Mouse (Mus musculus): Measurements from ENCODE around the gene Nip7. TPM values are rescaled to one million over a fixed set of nuclear protein-coding genes. Genes with fewer than 3 reads are reported as not detected.
A peak's percentile ranks its signal among the peaks of the same experiment; 100 is the strongest.
"Not testable (repeated sequence)": the region's sequence is repeated elsewhere in the genome, so short reads cannot be mapped to it uniquely, and the experiment has no call there.

Nip7 gene
- polyA plus RNA-seq, 1 experiment from 2014 or later: 98.6 TPM

DNA sequence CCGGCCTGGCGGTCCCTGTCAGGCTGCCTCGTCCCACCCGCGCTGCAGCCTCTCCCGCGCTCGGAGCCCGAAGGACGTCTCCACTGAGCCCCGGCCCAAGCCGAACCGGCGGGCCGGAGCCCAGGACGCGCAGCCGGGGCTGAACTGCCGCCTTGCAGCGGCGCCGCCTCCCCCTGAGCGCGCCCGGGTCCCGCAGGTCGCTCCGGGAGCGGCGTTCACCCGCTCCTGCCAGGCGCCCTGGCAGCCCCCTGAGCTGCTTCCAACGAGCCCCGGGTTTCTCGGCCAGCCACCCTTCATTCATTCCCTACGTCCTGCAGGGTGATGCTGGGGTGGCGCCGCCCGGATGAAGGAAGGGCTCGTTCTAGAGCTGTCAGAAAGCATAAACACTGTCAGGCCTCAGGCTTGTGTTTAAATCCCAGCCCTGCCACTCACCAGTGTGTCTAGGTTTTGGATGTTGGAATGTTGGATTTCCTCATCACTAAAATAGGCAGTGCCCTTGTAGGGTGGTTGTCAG is 25.0 kb upstream of the Nip7 start:
- H3K4me3 ChIP-seq (ENCODE audit: low read depth, low read length): peak overlapping the region; percentile 97
- DNase-seq (ENCODE audit: low spot score) (no peak), ATAC-seq (ENCODE audit: low FRiP score) (no peak)
- no peaks in the 10 kb centered on the region for H3K36me3 ChIP-seq (ENCODE audit: control insufficient read depth, insufficient read depth, low read length)
- WGBS: under 1% methylated on average over 36 of the region's 40 CpGs
- 0 out of 2 replicates have a peak, but pooled peaks cover 4% of the 10 kb centered on the region for H3K4me1 ChIP-seq (replicated peaks; ENCODE audit: control insufficient read depth, insufficient read depth, low read length)
- H3K9ac ChIP-seq (ENCODE audit: low read depth, low read length): peak overlapping the region; percentile 93
- peak overlapping the region; percentile 74 for H3K27ac ChIP-seq (ENCODE audit: low read depth, low read length)
- no peaks in the 10 kb centered on the region for H3K9me3 ChIP-seq (ENCODE audit: control insufficient read depth, low read length)
- peak overlapping the region; percentile 83 for H3K4me2 ChIP-seq (replicated peaks; ENCODE audit: low read depth, low read length)
- H3K27me3 ChIP-seq (ENCODE audit: control insufficient read depth, insufficient read depth, low read length): no peaks in the 10 kb centered on the region

- not testable (repeated sequence) for H3K36me3 ChIP-seq (ENCODE audit: control insufficient read depth, insufficient read depth, low read length); ATAC-seq (ENCODE audit: low FRiP score); H3K9ac ChIP-seq (ENCODE audit: low read depth, low read length); H3K4me1 ChIP-seq (replicated peaks; ENCODE audit: control insufficient read depth, insufficient read depth, low read length); H3K4me2 ChIP-seq (replicated peaks; ENCODE audit: low read depth, low read length); DNase-seq (ENCODE audit: low spot score); H3K9me3 ChIP-seq (ENCODE audit: control insufficient read depth, low read length); H3K27ac ChIP-seq (ENCODE audit: low read depth, low read length); H3K27me3 ChIP-seq (ENCODE audit: control insufficient read depth, insufficient read depth, low read length); H3K4me3 ChIP-seq (ENCODE audit: low read depth, low read length)
- WGBS: 98% methylated on average over 2 of the region's 2 CpGs
Measured at GRCm38 (mm10) chr8:107033609-107034008, 23.1 kb upstream of the Nip7 start.

DNA sequence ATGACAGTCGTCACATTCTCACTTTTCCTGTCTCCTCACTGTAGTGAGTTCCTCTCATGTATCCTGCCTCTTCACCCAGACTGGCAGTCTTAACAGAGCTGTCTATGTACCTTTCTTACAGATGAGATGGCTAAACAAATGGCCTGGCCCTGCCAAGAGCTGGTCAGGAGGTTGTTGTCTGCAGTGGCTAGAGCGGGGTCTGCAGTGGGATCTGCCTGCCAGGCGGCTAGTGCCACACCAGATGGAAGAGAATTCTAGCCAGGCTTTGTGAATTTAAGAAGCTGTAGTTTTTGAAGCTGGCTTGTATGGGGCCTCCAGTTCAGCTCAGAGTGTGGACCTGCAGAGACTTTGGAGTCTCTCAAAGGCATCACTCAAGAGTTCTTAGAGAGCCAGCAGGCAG is 21.0 kb upstream of the Nip7 start:
- Histone ChIP-seq H3K4me2 (replicated peaks; ENCODE audit: low read depth, low read length) (no peak overlapping the region; the same call in 1 of the 2 replicates), H3K36me3 (ENCODE audit: control insufficient read depth, insufficient read depth, low read length) (peaks cover 7% of the 10 kb centered on the region; the same call in 1 of the 2 replicates), H3K4me1 (replicated peaks; ENCODE audit: control insufficient read depth, insufficient read depth, low read length) (0 out of 2 replicates have a peak, but pooled peaks cover 4% of the 10 kb centered on the region), H3K9me3 (ENCODE audit: control insufficient read depth, low read length) (no peaks in the 10 kb centered on the region), H3K9ac (ENCODE audit: low read depth, low read length) (no peak overlapping the region), H3K27ac (ENCODE audit: low read depth, low read length) (no peak overlapping the region), H3K4me3 (ENCODE audit: low read depth, low read length) (no peak overlapping the region), H3K27me3 (ENCODE audit: control insufficient read depth, insufficient read depth, low read length) (no peaks in the 10 kb centered on the region)
- ATAC-seq (ENCODE audit: low FRiP score): no peak
- DNase-seq (ENCODE audit: low spot score): no peak
- 91% methylated on average over 3 of the region's 3 CpGs for WGBS

DNA sequence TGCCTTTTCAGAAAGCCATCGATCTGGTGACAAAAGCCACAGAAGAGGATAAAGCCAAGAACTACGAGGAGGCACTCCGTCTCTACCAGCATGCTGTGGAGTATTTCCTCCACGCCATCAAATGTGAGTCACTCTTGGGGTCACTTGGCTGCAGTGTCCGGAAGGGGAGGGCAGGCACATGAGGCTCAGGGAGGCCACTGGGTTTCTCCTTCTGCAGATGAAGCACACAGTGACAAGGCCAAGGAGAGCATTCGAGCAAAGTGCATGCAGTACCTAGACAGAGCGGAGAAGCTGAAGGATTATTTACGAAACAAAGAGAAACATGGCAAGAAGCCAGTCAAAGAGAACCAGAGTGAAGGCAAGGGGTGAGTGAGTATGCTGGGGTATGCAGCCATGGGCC is 20.1 kb upstream of the Nip7 start:
- 0 out of 2 replicates have a peak, but pooled peaks cover 4% of the 10 kb centered on the region for H3K4me1 ChIP-seq (replicated peaks; ENCODE audit: control insufficient read depth, insufficient read depth, low read length)
- no peaks in the 10 kb centered on the region for H3K27me3 ChIP-seq (ENCODE audit: control insufficient read depth, insufficient read depth, low read length)
- DNase-seq (ENCODE audit: low spot score) (no peak), ATAC-seq (ENCODE audit: low FRiP score) (no peak)
- H3K27ac ChIP-seq (ENCODE audit: low read depth, low read length): no peak overlapping the region
- 92% methylated on average over 8 of the region's 8 CpGs for WGBS
- no peak overlapping the region for H3K9ac ChIP-seq (ENCODE audit: low read depth, low read length)
- no peak overlapping the region for H3K4me2 ChIP-seq (replicated peaks; ENCODE audit: low read depth, low read length)
- H3K9me3 ChIP-seq (ENCODE audit: control insufficient read depth, low read length): no peaks in the 10 kb centered on the region
- no peak overlapping the region for H3K4me3 ChIP-seq (ENCODE audit: low read depth, low read length)
- peaks cover 9% of the 10 kb centered on the region; the same call in 1 of the 2 replicates for H3K36me3 ChIP-seq (ENCODE audit: control insufficient read depth, insufficient read depth, low read length)

GRCm38 (mm10) chr8:107040632-107041031 is 16.0 kb upstream of the Nip7 start:
- 81% methylated on average over 7 of the region's 7 CpGs for WGBS
- no peak for DNase-seq (ENCODE audit: low spot score)
- peaks cover 9% of the 10 kb centered on the region; the same call in 1 of the 2 replicates for H3K36me3 ChIP-seq (ENCODE audit: control insufficient read depth, insufficient read depth, low read length)
- H3K4me1 ChIP-seq (replicated peaks; ENCODE audit: control insufficient read depth, insufficient read depth, low read length): no peaks in the 10 kb centered on the region
- H3K9me3 ChIP-seq (ENCODE audit: control insufficient read depth, low read length): no peaks in the 10 kb centered on the region
- no peak overlapping the region for H3K4me2 ChIP-seq (replicated peaks; ENCODE audit: low read depth, low read length)
- H3K27ac ChIP-seq (ENCODE audit: low read depth, low read length): no peak overlapping the region
- H3K27me3 ChIP-seq (ENCODE audit: control insufficient read depth, insufficient read depth, low read length): no peaks in the 10 kb centered on the region
- ATAC-seq (ENCODE audit: low FRiP score): no peak
- H3K9ac ChIP-seq (ENCODE audit: low read depth, low read length): no peak overlapping the region
- H3K4me3 ChIP-seq (ENCODE audit: low read depth, low read length): no peak overlapping the region

DNA sequence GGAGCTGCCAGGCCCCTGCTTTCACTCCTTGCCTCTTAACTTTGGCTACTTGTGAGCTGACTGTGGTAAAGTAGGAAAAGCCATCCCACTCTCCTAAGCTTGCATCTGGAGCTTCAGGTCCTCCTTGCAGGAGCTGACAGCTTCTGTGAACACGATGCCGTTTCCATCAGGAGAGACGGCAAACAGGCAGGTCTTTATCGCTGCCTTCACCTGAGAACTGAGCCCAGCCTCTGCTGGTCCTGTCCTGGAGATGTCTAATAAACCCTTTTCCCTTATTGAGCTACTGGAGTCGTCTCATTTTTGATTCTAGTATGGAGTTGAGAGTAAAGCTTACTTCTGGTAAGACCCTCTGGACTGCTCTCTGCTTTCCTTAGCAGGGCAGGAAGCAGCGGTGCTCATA is 11.2 kb upstream of the Nip7 start:
- WGBS: 84% methylated on average over 6 of the region's 6 CpGs
- no peak overlapping the region for H3K9ac ChIP-seq (ENCODE audit: low read depth, low read length)
- no peak for DNase-seq (ENCODE audit: low spot score)
- no peaks in the 10 kb centered on the region for H3K4me1 ChIP-seq (replicated peaks; ENCODE audit: control insufficient read depth, insufficient read depth, low read length)
- no peak overlapping the region for H3K27ac ChIP-seq (ENCODE audit: low read depth, low read length)
- no peaks in the 10 kb centered on the region for H3K27me3 ChIP-seq (ENCODE audit: control insufficient read depth, insufficient read depth, low read length)
- H3K4me3 ChIP-seq (ENCODE audit: low read depth, low read length): no peak overlapping the region
- peaks cover 3% of the 10 kb centered on the region; the same call in 1 of the 2 replicates for H3K36me3 ChIP-seq (ENCODE audit: control insufficient read depth, insufficient read depth, low read length)
- no peak overlapping the region for H3K4me2 ChIP-seq (replicated peaks; ENCODE audit: low read depth, low read length)
- no peak for ATAC-seq (ENCODE audit: low FRiP score)
- no peaks in the 10 kb centered on the region for H3K9me3 ChIP-seq (ENCODE audit: control insufficient read depth, low read length)

DNA sequence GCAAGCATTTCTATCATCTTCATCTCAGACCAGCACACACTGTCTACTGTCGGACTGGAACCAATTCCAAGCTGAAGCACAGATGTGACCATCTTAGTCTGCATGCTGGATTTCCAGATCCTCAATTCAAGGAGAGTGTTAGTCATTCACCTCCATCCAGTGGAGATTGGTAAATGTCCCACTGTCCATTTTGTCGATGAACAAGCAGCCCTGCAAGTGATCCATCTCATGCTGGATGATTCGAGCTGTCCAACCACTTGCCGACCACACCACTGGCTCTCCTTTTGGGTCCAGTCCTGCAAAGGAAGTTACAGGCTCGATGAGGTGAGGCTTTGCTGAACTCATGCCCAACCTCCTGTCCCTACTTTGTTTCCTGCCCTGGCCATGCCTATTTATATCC is 9.7 kb upstream of the Nip7 start:
- peaks cover 2% of the 10 kb centered on the region; the same call in 1 of the 2 replicates for H3K36me3 ChIP-seq (ENCODE audit: control insufficient read depth, insufficient read depth, low read length)
- WGBS: 93% methylated on average over 5 of the region's 5 CpGs

DNA sequence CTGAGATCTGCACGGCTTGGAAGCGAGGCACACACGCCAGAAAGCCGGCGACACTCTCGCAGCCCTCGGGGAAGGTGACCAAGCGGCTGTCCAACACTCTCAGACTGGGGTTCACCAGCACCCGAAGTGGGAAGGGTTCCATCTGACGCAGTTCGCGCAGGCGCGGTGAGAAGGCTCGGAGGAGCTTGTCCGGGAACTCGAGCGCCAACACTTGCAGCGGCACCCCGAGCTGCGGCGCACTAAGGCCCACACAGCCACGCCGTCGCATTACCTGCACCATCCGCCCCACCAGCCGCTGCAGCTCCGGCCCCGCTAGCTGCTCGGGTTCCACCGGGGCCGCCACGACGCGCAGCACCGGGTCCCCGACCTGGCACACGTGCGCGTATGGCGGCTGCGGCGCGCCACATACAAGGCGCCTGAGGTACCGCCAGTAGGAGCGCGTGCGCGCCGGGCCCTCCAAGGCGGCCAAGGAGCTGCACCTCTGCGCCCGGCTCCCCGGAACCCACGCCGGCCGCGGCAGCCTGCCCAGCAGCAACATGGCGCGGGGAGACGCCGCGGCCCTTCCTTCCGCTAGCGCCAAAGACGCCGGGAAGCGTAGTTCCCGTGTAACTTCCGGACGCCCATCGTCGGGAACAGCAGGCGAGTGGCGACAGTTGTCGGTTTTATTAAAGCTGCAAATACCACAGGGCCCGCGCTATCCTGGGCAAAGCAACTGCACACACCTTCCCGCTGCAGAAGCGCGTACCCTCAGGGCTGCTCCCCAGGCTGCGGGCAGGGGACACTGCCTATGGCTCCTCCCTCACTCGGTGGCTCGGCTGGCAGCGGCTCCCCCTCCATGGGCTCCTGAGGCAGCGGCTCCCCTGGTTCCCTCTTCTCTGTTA is 8.4 kb upstream of the Nip7 start, which contains the start of gene Pdf:
Pdf (minus strand) TSS at position 554 of the 881 bp plus-strand sequence.
- Histone ChIP-seq H3K27me3 (ENCODE audit: control insufficient read depth, insufficient read depth, low read length) (no peaks in the 10 kb centered on the region), H3K4me1 (replicated peaks; ENCODE audit: control insufficient read depth, insufficient read depth, low read length) (no peaks in the 10 kb centered on the region), H3K9ac (ENCODE audit: low read depth, low read length) (peak within 1 kb of the TSS; percentile 76), H3K9me3 (ENCODE audit: control insufficient read depth, low read length) (no peaks in the 10 kb centered on the region), H3K4me3 (ENCODE audit: low read depth, low read length) (peak within 1 kb of the TSS; percentile 71), H3K36me3 (ENCODE audit: control insufficient read depth, insufficient read depth, low read length) (peaks cover 11% of the 10 kb centered on the region; the same call in 1 of the 2 replicates), H3K27ac (ENCODE audit: low read depth, low read length) (peak within 1 kb of the TSS; percentile 86), H3K4me2 (replicated peaks; ENCODE audit: low read depth, low read length) (peak within 1 kb of the TSS; percentile 81)
- ATAC-seq (ENCODE audit: low FRiP score): peak; percentile 88
- DNase-seq (ENCODE audit: low spot score): peak; percentile 81
- 3% methylated on average over 79 of the region's 87 CpGs for WGBS

More for the DNA sequence above, 9.7 kb upstream of the Nip7 start:
- no peaks in the 10 kb centered on the region for H3K27me3 ChIP-seq (ENCODE audit: control insufficient read depth, insufficient read depth, low read length)
- ATAC-seq (ENCODE audit: low FRiP score): no peak
- H3K4me1 ChIP-seq (replicated peaks; ENCODE audit: control insufficient read depth, insufficient read depth, low read length): no peaks in the 10 kb centered on the region
- no peak for DNase-seq (ENCODE audit: low spot score)
- no peak overlapping the region for H3K4me2 ChIP-seq (replicated peaks; ENCODE audit: low read depth, low read length)
- H3K27ac ChIP-seq (ENCODE audit: low read depth, low read length): no peak overlapping the region
- no peak overlapping the region for H3K9ac ChIP-seq (ENCODE audit: low read depth, low read length)
- no peaks in the 10 kb centered on the region for H3K9me3 ChIP-seq (ENCODE audit: control insufficient read depth, low read length)
- H3K4me3 ChIP-seq (ENCODE audit: low read depth, low read length): no peak overlapping the region
